Mouse (Mus musculus) forebrain, postnatal 0 days (tissue): Measurements from ENCODE around the gene Mcoln1. TPM values are rescaled to one million over a fixed set of nuclear protein-coding genes. Genes with fewer than 3 reads are reported as not detected.

ENCODE experiments used
- ATAC-seq: fragments of 200-750 bp; cut with Nextera tagmentation; 2 replicates; pipeline ENCODE4 v1.8.0; 2017; ENCODE audit warnings: mild to moderate bottlenecking, moderate library complexity
- DNase-seq: peaks from one replicate; pipeline ENCODE4 v3.0.0-alpha.2; 2015
- H3K27ac ChIP-seq: fragments of 300-500 bp; sonication (generic); 2 replicates; pipeline ENCODE4 v1.5.1; 2014; ENCODE audit warnings: low read depth, mild to moderate bottlenecking, antibody characterized with exemption, low read length, moderate library complexity, mixed read lengths
- H3K27me3 ChIP-seq: fragments of 300-500 bp; sonication (generic); 2 replicates; pipeline ENCODE4 v1.6.1; 2014; ENCODE audit warnings: mild to moderate bottlenecking, low read length, mixed read lengths; ENCODE audit not compliant: insufficient read depth
- H3K36me3 ChIP-seq: fragments of 300-500 bp; sonication (generic); 2 replicates; pipeline ENCODE4 v1.6.1; 2014; ENCODE audit warnings: mild to moderate bottlenecking, moderate library complexity; ENCODE audit not compliant: insufficient read depth
- H3K4me1 ChIP-seq: fragments of 300-500 bp; sonication (generic); 2 replicates; pipeline ENCODE4 v1.6.1; 2014; ENCODE audit warnings: antibody characterized with exemption; ENCODE audit not compliant: insufficient read depth
- H3K4me2 ChIP-seq: fragments of 300-500 bp; sonication (generic); 2 replicates; pipeline ENCODE4 v1.6.1; 2014; ENCODE audit warnings: low read depth, mild to moderate bottlenecking, moderate library complexity
- H3K4me3 ChIP-seq: fragments of 300-500 bp; sonication (generic); 2 replicates; pipeline ENCODE4 v1.5.1; 2014; ENCODE audit warnings: low read depth, low read length, mixed read lengths
- H3K9ac ChIP-seq: fragments of 300-500 bp; sonication (generic); 2 replicates; pipeline ENCODE4 v1.6.1; 2014; ENCODE audit warnings: mild to moderate bottlenecking
- H3K9me3 ChIP-seq: fragments of 300-500 bp; sonication (generic); 2 replicates; pipeline ENCODE4 v1.6.1; 2016; ENCODE audit warnings: low read length
- CTCF ChIP-seq: sonication (generic); IDR thresholded peaks from 2 replicates; pipeline ENCODE4 v1.5.1; 2016; ENCODE audit warnings: antibody characterized with exemption, control low read depth, low read depth
- WGBS: fragments of 180-500 bp; shearing (Covaris S2); extraction: QIAGEN DNeasy Blood & Tissue Kit; methylation state at CpG from one replicate; pipeline ENCODE4 v1.1.7; 2014; 5-methylcytosine and 5-hydroxymethylcytosine counted together
- polyA plus RNA-seq: library from polyadenylated mRNA; unstranded; fragments of >200 nt; fragmentation: Nextera tagmentation; extraction: Ambion mirVana; gene quantifications from 2 replicates; pipeline ENCODE4 v1.2.1, GENCODE M21; 2015
- total RNA-seq: library from RNA; depleted of rRNA; stranded (reverse); fragments of >200 nt; gene quantifications from 2 replicates; pipeline ENCODE4 v1.2.3, GENCODE M21; 2014

Gene Mcoln1
- total and polyA plus RNA-seq, 2 experiments from 2014 or later: 77.6 to 80.5 TPM

GRCm38 (mm10) chr8:3498583-3498982 lies 1.7 kb upstream of the Mcoln1 start:
- no peak for TF ChIP-seq CTCF
- DNase-seq (no peak), ATAC-seq (no peak)
- Histone ChIP-seq H3K4me1 (peaks cover 8% of the 10 kb centered on the region), H3K27ac (no peak overlapping the region), H3K36me3 (peaks cover 23% of the 10 kb centered on the region), H3K27me3 (no peaks in the 10 kb centered on the region), H3K9me3 (no peaks in the 10 kb centered on the region), H3K4me2 (no peak overlapping the region), H3K4me3 (no peak overlapping the region), H3K9ac (no peak overlapping the region)
- 86% methylated on average over 3 of the region's 3 CpGs for WGBS

GRCm38 (mm10) chr8:3499751-3500150 lies 506 bp upstream of the Mcoln1 start:
- peak overlapping the region; percentile 82 for H3K4me2 ChIP-seq
- peak overlapping the region; percentile 66 for H3K9ac ChIP-seq
- 4% methylated on average over 8 of the region's 8 CpGs for WGBS
- H3K4me3 ChIP-seq: peak overlapping the region; percentile 97
- H3K27me3 ChIP-seq: no peaks in the 10 kb centered on the region
- H3K4me1 ChIP-seq: peaks cover 8% of the 10 kb centered on the region
- ATAC-seq (peak; percentile 47), DNase-seq (no peak)
- H3K27ac ChIP-seq: peak overlapping the region; percentile 89
- peaks cover 27% of the 10 kb centered on the region for H3K36me3 ChIP-seq
- no peak for TF ChIP-seq CTCF
- no peaks in the 10 kb centered on the region for H3K9me3 ChIP-seq

GRCm38 (mm10) chr8:3502217-3502616 lies 2.0 kb downstream of the Mcoln1 start:
- TF ChIP-seq CTCF: no peak
- DNase-seq: no peak
- Histone ChIP-seq H3K36me3 (peaks cover 21% of the 10 kb centered on the region), H3K4me2 (no peak overlapping the region), H3K9me3 (no peaks in the 10 kb centered on the region), H3K9ac (no peak overlapping the region), H3K4me3 (no peak overlapping the region), H3K27ac (no peak overlapping the region), H3K27me3 (no peaks in the 10 kb centered on the region), H3K4me1 (peaks cover 8% of the 10 kb centered on the region)
- WGBS: 62% methylated on average over 4 of the region's 4 CpGs
- no peak for ATAC-seq

GRCm38 (mm10) chr8:3507979-3508754 lies 7.9 kb downstream of the Mcoln1 start:
- no peaks in the 10 kb centered on the region for H3K9me3 ChIP-seq
- H3K27me3 ChIP-seq: no peaks in the 10 kb centered on the region
- WGBS: 86% methylated on average over 6 of the region's 6 CpGs
- H3K9ac ChIP-seq: no peak overlapping the region
- H3K36me3 ChIP-seq: peaks cover 61% of the 10 kb centered on the region
- H3K4me3 ChIP-seq: no peak overlapping the region
- H3K4me2 ChIP-seq: no peak overlapping the region
- H3K4me1 ChIP-seq: no peaks in the 10 kb centered on the region
- TF ChIP-seq CTCF: no peak
- no peak for DNase-seq
- no peak overlapping the region for H3K27ac ChIP-seq
- ATAC-seq: no peak

GRCm38 (mm10) chr8:3514681-3515247 lies 14.5 kb downstream of the Mcoln1 start:
- H3K4me1 ChIP-seq: peaks cover 6% of the 10 kb centered on the region; the same call in 1 of the 2 replicates
- 29% methylated on average over 13 of the region's 13 CpGs for WGBS
- H3K27me3 ChIP-seq: no peaks in the 10 kb centered on the region
- peak overlapping the region; percentile 64 for H3K9ac ChIP-seq
- H3K9me3 ChIP-seq: no peaks in the 10 kb centered on the region
- DNase-seq: no peak
- ATAC-seq: no peak
- H3K4me2 ChIP-seq: peak overlapping the region; percentile 93
- peak overlapping the region; percentile 77 for H3K27ac ChIP-seq
- no peak for TF ChIP-seq CTCF
- peaks cover 30% of the 10 kb centered on the region for H3K36me3 ChIP-seq
- peak overlapping the region; percentile 62 for H3K4me3 ChIP-seq

- peak; percentile 87 for DNase-seq
- no peak for TF ChIP-seq CTCF
- Histone ChIP-seq H3K4me2 (peak within 1 kb of the TSS; percentile 93), H3K9ac (peak within 1 kb of the TSS; percentile 64), H3K4me3 (peak within 1 kb of the TSS; percentile 62), H3K27ac (peak within 1 kb of the TSS; percentile 77), H3K36me3 (peaks cover 25% of the 10 kb centered on the region), H3K4me1 (peaks cover 6% of the 10 kb centered on the region; the same call in 1 of the 2 replicates), H3K9me3 (no peaks in the 10 kb centered on the region), H3K27me3 (no peaks in the 10 kb centered on the region)
- ATAC-seq: peak; percentile 79
- under 1% methylated on average over 25 of the region's 25 CpGs for WGBS
Measured at GRCm38 (mm10) chr8:3515260-3515671, 15.0 kb downstream of the Mcoln1 start, which contains the start of gene Pnpla6. Pnpla6 (plus strand) TSS chr8:3515384.

- no peak for TF ChIP-seq CTCF
- DNase-seq: peak; percentile 73
- Histone ChIP-seq H3K27ac (peak overlapping the region; percentile 77), H3K36me3 (peaks cover 21% of the 10 kb centered on the region), H3K9me3 (no peaks in the 10 kb centered on the region), H3K27me3 (no peaks in the 10 kb centered on the region), H3K9ac (peak overlapping the region; percentile 64), H3K4me2 (peak overlapping the region; percentile 93), H3K4me1 (peaks cover 6% of the 10 kb centered on the region; the same call in 1 of the 2 replicates), H3K4me3 (peak overlapping the region; percentile 62)
- ATAC-seq: peak; percentile 61
- under 1% methylated on average over 25 of the region's 25 CpGs for WGBS
Measured at GRCm38 (mm10) chr8:3515771-3516417, 15.6 kb downstream of the Mcoln1 start.
